Mouse (Mus musculus): ENCODE measurements around the gene Fgf4.

The Fgf4 gene

DNA sequence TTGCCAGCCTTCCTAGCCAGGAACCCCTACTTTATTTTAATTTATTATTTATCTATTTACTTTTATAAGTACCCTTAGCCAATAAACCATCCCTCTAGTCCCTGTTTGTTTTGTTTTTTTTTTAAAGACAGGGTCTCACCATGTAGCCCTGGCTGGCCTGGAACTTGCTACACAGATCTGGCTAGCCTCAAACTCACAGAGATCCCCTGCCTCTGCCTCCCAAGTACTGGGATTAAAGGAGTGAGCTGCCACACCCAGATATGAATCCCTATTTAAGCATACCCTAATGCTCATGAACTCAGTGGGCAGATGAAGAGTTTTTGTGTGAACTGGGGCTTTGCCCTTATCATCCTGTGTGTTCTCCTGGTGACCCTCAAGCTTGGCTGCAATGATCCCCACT lies at the start of gene Fgf4:
Gene Fgf4 (plus strand): TSS at position 301 of the 400 bp plus-strand sequence.
- DNase-seq, result no peak

DNA sequence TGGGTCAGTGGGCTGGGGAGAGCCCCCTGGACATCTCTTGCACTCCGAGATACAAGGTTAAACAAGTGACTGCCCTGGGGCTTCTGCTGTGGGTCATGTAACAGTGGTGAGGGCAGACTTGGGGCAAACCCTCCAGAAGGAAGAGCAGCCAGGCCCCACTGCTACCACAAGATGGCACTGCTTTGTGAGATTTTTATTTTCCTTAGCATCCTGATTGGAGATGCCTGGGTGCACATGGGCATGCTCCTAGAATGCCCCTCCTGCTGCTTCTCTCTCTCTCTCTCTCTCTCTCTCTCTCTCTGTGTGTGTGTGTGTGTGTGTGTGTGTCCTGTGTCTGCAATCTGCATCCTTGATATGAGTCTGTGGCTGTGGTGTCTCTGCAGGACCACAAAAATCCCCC lies 48.7 kb upstream of the Fgf4 start:
- peak; percentile 50 for DNase-seq

DNA sequence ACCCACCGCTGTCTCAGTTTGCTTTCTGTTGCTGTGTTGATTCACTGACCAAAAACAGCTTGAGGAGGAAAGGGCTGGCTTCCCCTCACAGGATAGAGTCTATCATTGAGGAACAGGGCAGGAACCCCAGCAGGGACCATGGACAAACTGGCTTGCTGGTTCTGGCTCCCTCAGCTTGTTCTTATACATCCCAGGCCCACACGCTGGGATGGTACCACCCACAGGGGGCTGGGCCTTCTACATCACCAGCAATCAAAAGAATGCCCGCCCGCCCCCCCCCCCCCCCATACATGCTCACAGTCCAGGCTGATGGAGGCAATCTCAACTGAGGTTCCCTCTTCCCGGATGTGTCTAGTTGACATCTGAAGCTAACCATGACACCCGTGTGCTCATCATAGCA lies 40.1 kb upstream of the Fgf4 start:
- DNase-seq, result no peak

DNA sequence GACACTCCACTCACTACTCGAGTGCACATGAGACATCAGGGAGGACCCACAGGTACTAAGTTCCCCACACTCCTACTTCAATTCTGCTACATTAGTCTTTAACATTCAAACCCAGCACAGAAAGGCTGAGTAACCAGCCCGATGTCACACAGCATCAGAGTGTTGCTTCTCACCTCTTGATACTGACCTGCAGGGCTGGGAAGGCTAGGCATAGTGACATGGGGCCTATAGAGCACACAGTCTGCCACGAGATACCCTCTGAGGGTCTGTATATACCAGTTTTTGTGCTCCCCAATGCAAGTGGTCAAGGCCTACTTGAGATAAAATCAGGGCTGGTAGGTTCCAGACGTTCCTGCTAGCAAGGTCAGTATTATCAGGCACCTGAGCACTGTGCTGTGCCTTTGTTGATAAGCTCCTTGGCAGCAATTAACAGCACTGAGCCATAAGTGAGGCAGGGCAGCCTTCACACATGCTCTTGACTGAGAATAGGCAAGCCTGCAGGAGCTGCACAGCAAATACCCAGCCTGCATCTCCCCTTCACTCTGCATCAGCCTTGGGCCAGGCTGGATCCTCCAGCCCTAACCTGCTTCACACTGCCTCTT lies 39.1 kb upstream of the Fgf4 start:
- DNase-seq, result no peak

DNA sequence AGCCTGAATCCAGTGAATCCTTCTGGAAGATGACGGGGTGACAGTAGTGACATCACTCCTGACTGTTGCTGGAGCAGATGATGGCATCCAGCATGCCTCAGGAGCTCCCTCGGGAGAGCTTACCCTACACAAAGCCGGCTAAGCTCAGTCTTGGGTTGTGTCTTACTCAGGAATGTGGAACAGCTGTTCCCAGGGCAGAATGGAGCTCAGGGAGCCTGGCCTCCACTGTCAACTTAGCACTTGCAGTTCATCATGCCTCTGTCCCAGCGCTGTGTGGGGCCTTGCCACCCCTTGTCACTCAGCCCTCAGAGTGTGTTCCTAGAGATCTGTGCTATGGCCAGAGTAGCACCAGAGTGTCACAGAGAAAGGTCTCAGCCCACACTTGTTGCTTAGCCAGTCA lies 35.6 kb upstream of the Fgf4 start:
- peak; percentile 46 for DNase-seq

DNA sequence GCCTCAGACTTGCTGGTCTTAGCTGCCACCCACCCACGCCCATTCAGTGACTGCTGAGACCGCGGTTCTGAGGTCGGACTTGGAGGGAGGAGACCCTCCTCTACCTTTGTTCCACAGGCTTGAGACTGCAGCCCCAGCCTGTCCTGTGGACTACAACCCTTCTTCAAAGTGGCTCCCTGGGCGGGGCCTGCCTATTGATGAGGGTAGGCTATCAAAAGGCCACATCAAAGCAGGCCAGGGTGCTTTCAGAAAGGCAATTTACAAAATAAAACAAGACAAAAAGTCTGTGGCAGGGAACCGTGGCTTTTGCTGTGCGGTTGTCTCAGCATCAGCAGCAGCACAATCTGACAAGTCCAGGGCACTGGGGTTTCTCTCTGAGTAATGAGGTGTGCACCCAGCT lies 25.3 kb upstream of the Fgf4 start:
- no peak for DNase-seq

DNA sequence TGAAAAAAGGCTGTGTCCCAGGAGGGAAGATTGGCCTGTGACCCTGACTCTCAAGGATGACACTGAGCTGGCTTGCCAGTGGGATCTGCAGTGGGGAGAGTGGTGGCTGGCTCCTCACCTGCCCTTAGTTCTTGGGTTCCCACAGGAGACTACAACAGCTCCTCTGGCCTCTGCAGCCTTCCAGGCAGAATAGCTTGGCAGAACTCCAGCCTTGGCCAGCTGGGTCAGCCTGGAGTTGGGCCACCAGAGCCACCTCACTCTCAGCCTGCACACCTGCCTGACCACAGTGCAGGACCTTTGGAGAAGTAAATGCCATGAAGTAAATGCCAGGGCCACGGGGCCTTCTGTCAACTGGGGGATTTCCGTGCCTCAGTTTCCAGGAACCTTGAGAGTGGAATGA lies 23.2 kb upstream of the Fgf4 start:
- peak; percentile 35 for DNase-seq

DNA sequence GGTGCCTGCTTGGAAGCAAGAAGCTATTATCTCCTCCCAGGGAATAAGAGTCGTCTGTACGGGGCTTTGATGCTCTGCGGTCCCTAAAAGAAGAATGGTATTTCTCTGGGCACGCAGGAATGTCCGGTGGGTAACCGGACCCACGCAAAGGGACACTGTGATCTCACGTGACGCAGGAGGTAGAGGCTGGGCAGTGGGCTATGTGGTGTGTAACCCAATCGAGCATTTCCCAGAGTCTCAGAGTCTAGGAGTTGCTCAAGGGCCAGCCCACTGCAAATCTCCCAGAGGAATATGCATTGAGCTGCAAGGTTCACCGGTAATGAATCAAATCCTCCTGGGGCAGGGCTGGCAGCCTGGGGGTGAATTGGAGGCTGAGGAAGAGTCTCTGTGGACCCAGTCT lies 18.8 kb upstream of the Fgf4 start:
- no peak for DNase-seq

DNA sequence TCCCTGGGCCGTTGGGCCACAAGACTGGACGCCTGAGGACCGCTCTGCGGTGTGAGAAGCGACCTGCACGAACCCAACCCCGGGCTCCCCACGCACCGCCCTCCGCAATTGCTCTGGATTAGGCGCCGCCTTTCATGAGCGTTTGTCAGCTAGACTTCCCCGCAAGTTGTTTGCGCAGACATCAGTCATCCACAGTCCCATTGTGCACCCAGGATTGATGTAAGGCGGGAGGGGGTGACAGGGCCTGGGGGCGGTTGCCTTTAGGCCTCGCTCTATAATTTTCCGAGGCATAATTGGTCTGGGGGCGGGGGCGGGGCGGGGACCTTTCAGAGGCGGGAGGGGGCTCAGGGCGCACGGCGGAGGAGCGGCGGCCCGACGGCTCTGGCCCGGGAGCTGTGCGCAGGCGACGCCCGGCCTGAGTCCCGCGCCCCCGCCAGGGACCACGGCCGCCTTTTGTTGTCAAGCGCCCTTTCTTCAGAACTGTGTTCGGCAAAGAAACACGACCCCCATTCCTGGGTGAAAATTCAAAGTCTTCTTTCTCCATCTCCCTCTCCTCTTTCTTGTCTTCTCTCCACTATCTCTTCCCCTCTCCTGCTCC lies 9.2 kb upstream of the Fgf4 start, which contains the start of gene Fgf3:
Gene Fgf3 (plus strand): TSS at position 193 of the 598 bp plus-strand sequence.
- no peak for DNase-seq

DNA sequence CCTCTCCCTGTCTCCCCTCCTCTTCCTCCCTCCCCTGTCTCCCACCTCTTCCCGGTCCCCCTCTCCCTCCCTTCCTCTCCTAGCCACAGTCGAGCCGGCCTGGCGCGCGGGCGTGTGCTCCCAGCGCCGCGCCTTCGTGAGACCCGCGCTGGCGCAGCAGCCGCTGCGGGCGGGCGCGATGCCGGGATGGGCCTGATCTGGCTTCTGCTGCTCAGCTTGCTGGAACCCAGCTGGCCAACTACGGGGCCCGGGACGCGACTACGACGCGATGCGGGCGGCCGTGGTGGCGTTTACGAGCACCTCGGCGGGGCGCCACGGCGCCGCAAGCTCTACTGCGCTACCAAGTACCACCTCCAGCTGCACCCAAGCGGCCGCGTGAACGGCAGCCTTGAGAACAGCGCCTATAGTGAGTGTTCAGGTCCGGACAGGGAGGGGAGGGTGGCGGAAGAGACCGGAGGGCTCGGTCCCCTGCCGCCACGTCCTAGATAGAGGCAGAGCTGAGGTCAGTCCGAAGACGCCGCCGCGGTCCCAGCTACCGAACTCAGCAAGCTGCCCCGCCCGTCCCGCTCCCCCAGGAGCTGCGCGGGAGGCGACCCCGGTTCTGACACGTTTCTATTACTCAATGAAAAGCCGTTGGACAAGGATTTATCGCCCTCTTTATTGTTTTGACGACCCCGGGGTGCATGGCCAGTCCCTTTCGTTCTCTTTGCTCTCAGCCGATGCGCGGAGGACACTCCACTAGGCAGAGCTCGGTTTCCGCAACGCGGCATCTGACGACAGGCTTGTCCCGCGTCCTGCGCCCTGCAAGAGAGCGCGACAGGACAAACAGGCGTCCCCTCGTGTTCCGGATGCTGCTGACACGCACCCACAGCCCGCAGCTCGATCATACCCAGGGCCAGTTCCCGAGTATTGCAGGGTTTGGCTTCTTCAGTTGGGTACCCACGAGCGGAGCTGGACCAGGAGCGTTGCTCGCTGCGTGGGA lies 8.4 kb upstream of the Fgf4 start:
- DNase-seq, result peak; percentile 55

DNA sequence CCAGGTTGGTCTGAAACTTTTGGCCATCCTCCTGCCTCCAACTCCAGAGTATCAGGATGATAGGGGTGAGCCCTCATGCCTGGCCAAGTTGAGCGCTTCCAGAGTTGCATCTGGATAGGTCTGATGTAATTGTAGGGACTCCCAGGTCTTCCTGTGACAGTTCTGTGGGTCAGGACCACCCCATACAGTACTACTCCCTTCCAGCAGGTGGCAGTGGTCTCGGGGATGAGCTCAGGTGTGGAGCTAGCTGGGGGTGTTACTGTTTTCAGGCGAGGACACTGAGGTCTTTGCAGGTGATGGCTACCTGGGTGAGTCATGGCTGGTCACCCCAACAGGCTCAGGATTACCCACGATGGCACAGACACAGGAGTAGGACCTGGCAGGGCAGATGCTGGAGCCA lies 1.0 kb upstream of the Fgf4 start:
- peak; percentile 63 for DNase-seq

DNA sequence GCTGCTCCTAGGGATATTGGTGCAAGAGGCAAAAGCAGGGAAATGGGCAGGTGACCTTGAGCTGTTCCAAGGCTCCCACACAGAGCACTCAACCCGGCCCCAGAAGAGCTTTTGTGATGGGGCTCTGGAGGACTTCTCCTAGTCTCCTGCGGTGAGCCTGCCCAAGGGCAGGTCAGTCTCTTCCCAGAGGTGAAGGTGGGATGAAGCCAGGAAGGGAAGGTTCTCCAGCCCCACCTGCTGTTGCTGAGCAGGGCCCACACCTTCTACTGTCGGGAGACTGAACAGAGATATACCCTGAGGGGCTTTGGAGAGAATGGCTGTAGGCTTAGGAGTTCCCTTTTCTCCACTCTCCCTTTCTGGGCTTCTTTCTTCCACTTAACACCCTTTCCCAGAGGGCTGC lies 4.2 kb downstream of the Fgf4 start:
- no peak for DNase-seq

DNA sequence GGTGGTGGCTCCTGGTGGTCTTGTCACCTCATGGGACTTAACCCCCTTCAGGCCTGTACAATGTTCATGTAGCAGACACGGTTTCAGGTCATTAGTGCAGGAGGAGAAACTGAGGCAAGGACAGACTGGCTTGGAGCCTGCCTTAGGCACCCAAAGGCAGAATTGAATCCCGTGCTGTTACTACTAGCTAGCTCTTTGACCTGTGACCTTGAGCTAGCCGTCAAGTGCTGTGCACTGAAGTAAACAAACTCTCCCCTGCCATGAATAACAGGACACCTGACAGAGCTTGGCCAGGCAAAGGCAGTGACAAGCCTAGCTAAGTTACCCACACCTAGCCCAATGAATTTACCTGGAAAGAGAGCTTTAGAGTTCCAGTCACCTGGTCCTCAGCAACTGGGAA lies 7.8 kb downstream of the Fgf4 start:
- no peak for DNase-seq

DNA sequence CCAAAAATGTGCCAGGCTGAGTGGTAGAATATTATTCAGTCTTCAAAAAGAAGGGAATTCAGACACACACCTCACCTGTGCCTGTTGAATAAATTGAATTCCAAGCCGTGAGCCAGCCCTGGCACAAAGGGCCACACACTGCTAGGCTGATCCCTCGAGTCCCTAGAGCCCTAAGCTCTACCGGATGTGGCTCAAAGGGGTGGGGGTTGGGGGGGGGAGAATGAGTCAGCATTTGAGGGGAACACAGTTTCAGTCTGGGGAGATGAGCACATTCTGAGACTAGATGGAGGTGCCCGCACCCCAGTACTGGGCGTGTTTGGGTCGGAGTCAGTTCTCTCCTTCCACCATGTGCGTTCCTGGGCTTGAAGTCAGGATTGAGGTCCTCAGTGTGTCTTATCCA lies 10.0 kb downstream of the Fgf4 start:
- DNase-seq, result no peak

DNA sequence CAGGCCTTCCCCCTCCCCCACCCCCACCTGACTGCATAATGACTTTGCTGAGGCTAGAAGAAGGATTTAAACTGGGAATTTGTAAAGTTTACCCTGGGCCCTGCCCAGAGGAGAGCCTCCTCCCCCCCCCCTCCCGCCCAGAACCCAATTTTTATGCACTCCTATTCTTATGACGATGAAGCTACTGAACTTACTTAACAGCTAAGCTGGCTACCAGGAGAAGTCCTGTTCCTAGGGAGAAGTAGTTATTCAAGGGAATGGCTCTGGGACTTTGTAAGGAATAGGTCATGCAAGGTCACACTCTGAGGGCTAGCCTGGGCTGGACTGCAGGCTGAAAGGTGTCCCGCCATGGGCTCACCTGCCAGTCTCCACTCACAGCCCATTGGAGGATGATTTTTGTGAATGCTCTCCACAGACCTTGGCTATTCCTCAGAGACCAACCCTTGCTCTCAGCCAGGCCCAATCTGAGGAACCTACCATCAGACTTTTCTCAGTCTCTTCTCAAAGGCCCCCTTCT lies 10.7 kb downstream of the Fgf4 start:
- no peak for DNase-seq

DNA sequence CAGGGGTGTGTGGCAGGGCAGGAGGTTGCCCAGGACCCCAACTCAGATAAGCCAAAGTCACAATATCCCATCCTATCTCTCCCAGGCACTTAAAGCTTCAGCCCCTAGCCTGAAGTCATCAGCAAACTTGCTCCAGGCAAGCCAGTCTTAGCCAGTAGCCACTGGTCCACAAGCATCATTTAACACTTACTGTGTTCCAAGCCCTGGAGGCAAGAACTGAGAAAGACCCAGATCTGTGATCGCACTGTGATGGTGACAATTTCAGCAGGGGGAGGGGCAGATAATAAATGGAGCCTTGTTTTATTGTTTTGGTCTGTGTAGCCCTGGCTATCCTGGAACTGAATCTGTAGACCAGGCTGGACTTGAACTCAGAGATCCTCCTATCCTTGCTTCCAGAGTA lies 11.5 kb downstream of the Fgf4 start:
- no peak for DNase-seq

DNA sequence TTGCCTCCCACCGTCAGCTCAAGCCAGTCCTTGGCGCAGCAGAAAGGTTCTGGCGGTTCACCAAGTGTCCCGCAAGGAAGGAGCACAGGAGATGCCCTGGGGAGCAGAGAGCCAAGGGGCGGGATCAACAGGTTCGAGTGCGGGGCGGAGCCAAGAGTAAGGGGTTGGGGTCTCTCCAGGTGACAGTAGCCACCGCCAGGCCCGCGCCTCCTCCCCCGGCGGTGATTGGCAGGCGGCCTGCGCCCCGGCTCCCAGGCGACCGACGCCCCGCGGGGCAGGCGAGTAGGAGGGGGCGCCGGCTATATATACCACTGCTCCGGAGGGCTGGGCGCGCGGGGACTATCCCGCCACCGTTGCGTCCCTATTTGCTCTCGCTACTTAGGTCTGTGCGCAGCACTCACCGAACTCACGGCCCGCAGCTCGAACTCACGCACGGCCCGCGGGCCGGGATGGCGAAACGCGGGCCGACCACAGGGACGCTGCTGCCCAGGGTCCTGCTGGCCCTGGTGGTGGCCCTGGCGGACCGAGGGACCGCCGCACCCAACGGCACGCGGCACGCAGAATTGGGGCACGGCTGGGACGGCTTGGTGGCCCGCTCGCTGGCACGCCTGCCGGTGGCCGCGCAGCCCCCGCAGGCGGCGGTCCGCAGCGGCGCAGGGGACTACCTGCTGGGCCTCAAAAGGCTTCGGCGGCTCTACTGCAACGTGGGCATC lies 14.0 kb downstream of the Fgf4 start:
- no peak for DNase-seq

DNA sequence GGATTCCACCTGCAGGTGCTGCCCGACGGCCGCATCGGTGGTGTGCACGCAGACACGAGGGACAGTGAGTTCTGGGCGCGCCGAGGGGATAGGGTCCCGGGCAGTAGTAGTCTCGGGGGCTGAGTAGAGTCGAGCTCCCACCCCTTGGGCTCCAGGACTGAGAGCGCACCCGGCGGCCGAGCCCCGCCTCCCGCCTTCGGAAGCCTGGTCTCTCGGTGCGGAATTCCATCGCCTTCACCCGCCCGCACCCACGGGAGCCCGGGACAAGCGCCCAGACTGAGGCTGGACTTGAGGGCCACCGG lies 14.6 kb downstream of the Fgf4 start:
- DNase-seq, result no peak

DNA sequence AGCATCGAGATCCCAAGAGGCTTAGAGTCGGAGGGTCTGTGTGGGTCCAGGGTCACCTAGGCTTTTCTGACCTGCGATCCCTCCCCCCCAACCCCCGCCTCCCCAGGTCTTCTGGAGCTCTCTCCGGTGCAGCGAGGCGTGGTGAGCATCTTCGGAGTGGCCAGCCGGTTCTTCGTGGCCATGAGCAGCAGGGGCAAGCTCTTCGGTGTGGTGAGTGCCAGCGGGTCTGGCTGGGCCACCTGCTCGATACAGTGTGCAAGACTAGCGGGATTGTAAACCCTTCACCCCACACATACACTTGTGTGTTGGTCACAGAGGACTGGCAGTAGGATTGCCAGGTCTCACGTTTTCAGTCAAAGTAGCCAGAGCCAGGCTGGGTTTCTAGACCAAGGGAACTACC lies 15.0 kb downstream of the Fgf4 start:
- no peak for DNase-seq

DNA sequence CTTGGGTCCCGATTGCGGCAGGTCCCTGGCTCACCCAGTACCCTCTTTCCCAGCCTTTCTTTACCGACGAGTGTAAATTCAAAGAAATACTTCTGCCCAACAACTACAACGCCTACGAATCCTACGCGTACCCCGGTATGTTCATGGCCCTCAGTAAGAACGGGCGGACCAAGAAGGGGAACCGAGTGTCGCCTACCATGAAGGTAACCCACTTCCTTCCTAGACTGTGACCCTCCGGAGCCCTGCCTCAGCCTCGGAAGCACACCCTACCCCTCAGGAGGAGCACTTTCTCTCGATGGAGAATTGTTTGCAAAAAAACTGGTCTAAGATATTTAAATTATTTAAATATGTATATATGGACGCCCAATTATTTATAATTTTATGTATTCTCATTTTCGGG lies 15.5 kb downstream of the Fgf4 start:
- DNase-seq, result no peak

DNA sequence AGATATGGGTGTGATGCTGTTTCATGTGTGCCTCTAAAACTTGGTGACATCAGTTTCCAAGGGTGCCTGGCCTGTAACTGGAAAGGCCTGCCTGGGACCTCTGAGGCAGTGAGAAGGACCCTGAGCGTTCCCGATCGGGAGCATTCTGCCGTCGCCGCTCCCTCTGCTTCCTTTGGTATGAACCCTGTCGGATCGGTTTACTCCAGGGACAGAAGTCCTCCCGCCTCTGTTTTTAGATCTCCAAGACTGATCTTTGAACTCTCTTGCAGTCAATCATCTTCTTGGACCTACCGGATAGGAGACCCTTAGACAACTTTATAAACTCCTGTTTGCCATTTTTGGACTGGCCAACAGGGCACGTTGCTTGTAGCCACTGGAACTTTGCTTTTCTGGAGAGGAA lies 16.0 kb downstream of the Fgf4 start:
- no peak for DNase-seq

DNA sequence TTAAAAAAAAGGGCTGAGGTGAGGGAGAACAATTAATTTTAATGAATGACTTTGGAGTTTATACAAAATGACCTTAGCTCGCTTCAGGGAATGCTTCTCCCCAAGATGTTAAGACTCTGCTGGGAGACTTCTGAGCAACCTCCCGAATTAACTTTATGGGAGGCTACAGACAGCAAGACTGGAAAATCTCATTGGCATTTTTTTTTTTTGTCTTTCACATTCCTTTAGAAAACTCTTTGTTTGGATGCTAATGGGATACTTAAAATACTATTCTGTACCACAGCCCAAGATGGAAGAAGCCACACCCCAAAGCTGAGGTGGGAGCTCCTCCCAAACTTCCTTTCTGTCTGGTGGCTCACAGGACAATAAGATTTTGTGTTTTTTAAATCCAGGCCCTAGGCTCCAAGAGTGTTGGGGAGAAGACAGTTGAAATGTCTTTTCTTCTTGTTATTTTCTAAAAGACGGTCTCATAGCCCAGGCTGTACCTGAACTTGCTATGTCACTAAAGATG lies 17.0 kb downstream of the Fgf4 start:
- DNase-seq, result no peak

DNA sequence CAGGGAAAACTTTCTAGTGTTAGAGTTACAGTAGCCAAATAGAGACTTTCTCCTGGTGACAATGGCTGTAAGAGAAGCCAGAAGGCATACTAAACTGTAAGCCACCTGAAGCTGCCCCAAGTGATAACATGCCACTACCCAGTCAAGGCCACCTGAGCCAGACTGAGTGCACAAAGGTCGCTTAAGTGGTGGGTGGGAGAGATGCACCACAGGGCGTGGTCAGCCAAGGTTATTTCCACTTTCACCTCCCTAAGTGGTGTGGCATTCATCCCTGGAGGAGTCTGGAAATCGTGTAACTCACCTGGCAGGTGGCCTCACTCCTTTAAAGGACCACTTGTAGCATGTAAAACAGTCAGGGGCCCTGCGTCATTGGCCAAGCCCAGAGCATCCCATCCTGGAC lies 20.0 kb downstream of the Fgf4 start:
- no peak for DNase-seq
